Mouse (Mus musculus) spleen, embryonic (tissue): ENCODE data around the gene Lrp11.
"Not testable (repeated sequence)": the region's sequence is repeated elsewhere in the genome, so short reads cannot be mapped to it uniquely, and the experiment has no call there.

Experiments
- CTCF ChIA-PET: fragments of 350-600 bp; sonication (Branson Sonifier 250); formaldehyde crosslinking; loops from one replicate; lab custom pipeline; 2022; lab: Charles Lee

Gene Lrp11

DNA sequence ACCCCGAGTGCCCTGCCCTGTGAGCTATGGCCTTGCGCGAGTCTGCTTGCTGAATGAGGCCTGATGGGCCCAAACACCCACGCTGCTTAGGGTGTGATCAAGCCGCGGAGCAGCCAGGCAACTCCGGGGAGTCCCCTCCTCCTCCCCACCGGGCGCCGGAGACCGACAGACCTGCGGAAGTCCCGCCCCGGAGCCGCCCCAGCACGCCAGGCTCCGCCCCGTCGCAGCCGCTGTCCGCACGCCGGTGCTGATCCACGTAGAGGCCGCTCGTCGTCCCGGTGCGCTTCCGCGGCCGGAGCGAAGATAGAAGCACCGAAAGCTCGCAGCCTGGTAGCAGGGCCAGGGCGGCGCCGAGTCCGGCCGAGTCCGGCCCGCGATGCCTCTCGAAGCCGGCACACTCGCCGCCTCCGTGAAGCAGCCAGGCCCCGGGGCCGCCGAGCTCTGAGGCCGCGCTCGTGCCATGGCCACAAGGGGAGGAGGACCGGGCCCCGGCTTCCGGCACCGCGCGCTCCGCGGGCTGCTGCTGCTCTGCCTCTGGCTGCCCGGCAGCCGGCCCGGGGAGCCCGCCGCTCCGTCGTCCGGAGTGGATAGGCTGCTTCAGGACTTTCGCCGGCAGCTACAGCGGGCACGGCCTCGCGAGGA, at the start of gene Lrp11:
Lrp11 (plus strand) TSS at position 209 of the 642 bp plus-strand sequence.
- CTCF ChIA-PET = interaction anchor here (0.6 to 1.2 kb wide), 3 partner anchors 11 to 107 kb away, joined by 3 read pairs; no protein-coding TSS in a partner anchor

DNA sequence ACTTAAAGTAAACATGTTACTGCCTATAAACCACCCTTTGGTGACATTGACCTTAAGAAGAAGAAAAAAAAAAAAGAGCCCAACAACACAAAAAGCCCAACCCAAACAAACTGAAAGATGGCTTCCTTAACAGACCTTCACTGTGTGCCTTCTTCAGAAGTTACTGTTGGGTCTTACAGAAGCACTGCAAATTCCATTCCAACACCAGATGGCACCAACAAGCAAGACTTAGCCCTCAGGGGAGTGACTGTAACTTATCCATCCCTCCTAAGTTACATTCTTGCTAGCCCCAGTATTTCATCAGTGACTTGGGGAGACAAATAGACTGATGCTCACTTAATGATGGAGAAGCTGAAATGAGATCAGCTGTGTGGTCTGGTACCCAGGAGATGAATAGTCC, 11.6 kb upstream of the Lrp11 start:
- CTCF ChIA-PET = interaction anchor here (1.1 kb wide), 1 partner anchor 11 kb away, joined by 3 read pairs; the partner anchor contains the start of gene Lrp11

DNA sequence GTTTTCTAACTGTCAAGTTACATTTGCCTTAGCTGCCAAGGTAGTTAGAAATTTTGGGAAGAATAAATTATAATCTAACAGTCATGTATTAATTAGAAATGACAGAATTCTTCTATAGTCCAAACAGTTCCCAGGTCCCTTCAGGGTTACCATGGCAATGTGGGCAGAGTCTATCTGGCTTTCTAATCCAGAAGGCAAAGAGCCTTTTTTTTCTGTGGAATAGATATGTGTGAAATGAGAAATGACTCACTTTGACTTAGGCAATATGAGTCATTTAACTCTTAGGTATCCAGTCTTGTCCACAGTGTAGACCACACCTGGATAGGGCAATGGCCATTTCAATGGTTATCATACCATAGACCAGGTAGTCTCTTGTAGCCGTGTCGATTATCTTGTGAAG, 8.2 kb upstream of the Lrp11 start:
- CTCF ChIA-PET = interaction anchor here (0.6 kb wide), 1 partner anchor 62 kb away, joined by 5 read pairs; no protein-coding TSS in a partner anchor

DNA sequence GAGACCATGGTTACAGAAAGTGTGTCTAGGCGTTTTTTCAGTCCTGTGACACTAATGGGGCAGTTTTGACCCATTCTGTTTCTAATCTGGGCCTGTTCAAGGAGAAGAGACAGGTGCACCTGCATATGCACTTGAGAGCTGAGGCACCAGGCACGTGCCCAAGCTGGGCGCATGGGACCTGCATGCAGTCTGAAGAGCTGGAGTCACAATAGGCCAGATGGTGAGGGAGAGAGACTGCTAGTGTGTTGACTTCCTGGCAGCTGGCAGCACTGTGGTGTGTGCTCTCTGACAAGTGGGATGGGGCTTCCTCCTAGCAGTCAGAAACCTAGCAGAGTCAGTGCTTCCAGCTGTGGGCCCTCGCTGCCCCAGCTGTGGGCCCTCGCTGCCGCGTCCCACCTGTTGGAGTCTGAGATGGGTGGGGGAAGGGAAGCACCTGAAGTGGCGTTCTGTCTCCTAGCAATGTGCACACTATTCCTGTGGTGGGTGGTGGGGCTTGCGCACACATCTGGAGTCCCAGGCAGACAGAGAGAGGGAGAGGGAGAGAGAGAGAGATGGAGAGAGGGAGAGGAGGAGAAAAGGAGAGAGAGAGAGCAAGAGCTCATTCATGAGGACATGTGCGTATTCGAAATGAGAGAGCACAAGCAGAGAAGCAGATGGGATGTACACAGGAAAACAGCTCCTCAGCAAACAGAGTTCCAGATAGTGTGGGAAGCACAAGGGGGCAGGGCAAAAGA, 7.3 kb upstream of the Lrp11 start:
- CTCF ChIA-PET = no interaction called here

DNA sequence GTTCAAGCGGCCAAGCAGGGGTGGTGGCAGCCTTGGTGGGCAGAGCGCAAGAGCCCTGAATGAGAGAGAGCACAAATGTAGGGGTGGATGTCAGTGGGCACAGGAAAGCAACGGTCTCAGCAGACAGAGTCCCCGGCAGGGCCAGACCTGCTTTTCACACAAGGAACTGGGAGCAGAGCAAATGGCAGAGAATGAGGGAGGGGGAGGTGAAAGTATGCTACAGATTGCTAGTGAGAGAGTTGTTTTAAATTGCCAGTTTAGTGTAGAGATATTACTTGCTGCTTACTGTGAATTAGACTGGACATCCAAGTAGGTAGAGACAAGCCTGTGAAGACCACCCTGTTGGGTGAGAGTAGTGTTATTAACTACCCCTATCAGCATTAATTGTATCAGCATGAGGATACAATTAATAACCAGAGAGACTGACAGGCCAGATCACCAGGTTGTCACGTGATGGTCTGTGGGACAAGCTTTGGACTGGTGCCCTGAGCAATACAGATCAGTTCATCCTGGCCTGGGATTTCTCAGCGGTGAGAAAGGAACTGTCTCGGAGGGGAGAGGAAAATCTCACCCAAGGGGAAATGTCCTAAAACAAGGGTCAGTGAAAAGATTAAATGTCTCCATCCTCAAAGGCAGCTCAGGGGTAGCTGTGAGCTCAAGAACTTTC, 6.6 kb upstream of the Lrp11 start:
- CTCF ChIA-PET = no interaction called here

DNA sequence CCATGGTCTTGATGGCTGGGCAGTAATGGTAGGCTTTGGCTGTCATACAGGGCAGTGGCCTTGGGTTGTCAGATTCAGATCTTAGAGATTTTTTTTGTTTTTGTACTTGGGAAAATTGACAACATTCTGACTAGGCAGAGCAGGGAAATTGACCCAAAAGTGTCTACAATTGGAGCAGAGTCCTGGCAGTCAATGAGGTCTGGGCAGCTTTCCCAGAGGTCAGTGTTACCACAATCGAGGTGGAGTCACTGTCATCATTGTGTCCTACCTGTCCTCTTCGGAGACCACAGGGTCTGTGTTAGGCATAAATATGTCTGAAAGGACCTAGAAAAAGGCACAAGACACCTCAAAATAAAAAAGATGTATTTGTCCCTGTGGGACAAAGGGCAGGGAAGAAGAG, 2.8 kb upstream of the Lrp11 start:
- CTCF ChIA-PET = no interaction called here

DNA sequence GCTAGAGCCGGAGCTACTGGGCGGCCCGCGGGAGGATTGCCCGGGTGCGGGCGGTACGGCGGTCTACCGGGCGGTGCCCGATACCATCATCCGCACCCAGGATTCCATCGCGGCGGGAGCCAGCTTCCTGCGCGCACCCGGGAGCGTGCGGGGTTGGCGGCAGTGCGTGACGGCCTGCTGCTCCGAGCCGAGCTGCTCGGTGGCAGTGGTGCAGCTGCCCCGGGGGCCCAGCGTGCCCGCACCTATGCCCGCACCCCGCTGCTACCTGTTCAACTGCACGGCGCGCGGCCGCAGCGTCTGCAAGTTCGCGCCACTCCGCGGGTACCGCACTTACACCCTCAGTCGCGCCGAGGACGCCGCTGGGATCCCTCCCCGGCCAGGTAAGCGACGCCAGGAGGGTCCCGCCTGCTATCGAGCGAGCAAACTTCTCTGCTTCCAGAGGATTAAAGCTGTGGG, 662 bp downstream of the Lrp11 start:
- CTCF ChIA-PET = interaction anchor here (0.6 to 1.1 kb wide), 2 partner anchors 11 to 108 kb away, joined by 3 read pairs; no protein-coding TSS in a partner anchor

DNA sequence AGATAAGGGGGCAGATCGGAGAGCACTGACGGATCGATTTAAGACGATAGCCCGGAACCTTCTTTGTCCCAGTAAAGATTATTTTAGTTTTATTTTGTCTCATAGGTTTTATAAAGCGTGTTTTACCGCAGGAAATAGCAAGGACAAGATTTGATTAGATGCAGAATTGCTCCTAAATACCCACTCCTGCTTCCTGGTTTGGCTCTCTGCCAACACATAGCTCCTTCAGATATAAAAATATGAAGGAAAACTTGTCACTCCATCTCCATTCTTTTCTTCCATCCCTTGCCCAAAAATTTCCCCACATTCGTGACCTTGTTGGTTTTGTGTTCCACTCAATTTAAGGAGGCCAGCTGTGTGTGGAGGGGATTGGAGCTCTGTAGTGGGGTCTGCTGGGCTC, 1.2 kb downstream of the Lrp11 start:
- CTCF ChIA-PET = no interaction called here

DNA sequence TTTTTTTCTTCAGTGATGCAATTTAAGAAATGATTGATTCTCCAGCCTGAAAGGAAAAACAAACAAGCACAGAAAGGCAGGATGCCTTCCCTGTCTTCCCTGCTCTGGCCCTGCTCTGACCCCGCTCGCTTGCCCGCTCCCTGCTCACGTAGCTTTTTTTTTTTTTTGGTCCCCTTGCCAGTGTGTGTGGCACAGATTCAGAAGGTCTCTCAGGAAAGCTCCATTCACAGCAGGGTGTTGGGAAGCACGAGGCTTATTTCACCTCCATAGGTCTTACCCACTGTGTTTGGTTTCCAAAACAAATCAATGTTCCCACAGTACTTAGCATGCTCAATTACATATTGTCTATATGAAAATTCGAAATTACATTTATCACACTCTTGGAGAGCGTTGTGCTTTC, 5.2 kb downstream of the Lrp11 start:
- CTCF ChIA-PET = no interaction called here

DNA sequence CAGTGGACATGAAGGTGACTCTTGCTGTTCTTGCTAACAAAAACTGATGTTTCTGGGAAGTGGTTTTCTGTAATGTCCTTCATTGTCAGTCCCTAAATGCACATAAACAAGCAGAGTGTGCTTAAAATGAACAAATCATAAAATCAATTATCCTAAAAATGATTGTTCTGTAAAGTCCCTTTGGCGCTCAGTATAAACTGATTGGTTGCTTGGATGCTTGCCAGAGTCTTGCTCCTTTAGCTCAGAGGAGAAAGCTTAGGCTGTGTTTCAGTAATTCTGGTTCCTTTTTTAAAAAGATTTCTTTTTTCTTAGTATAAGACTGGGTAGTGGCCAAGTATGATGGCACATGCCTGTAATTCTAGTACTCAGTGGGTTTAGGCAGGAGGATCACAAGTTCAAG, 6.7 kb downstream of the Lrp11 start:
- CTCF ChIA-PET = interaction anchor here (0.5 kb wide), 1 partner anchor 12 kb away, joined by 5 read pairs; no protein-coding TSS in a partner anchor

DNA sequence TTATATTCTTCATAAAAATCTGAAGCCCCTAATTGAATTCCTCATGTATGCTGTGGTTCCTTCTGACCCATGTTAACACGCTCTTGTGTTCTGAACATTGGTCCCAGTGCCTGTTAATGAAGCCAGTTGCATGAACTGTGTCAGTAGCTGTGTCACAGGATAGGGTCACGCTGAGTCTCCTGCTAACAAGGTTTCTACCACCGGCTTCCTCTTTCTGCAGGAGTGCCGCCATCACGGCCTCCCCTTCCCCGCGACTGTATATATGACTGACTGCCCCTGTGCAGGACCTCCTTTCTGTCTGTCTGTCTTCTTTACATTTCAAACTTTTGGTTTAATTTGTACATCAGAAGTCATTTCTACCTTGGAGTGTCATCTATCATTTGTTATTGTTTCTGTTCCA, 8.6 kb downstream of the Lrp11 start:
- CTCF ChIA-PET = no interaction called here

DNA sequence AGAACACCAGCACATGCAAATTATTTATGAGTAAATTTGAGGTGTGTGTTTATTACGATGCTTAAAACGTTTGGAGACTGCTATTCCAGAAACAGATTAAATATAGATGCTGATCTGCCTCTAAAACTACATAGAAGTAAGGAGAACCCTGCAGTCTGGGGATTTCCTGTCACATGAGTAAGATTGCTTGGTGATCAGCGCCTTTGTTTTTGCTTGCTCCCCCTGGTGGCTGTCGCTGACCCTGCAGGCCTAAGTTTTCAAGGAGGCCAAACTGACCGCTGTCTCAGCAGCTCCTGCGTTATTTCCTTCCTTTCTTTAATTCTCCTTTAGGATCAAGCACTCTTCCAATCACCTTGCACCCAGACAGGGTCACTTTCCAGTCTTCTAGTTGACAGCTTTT, 11.0 kb downstream of the Lrp11 start:
- CTCF ChIA-PET = interaction anchor here (0.8 kb wide), 1 partner anchor 131 kb away, joined by 3 read pairs; no protein-coding TSS in a partner anchor

DNA sequence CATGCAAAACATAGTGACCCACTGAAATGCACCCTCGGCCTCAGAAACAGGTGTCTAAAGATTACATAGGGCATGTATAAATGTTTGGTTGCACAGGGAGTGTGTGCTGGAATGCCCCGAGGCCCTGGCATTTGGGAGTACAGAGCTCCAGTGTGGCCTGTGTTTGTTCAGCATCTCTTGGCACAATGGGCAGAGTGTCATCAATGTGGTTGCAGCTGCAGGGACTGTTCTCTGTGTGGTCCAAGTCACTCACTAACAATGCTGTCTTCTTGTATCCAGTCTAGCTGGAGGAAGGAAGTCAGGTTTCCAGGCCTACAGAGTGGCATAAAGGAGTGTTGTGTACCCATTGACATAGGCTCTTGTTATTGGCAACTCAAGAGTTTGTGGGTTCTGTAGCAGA, 15.6 kb downstream of the Lrp11 start:
- CTCF ChIA-PET = no interaction called here

DNA sequence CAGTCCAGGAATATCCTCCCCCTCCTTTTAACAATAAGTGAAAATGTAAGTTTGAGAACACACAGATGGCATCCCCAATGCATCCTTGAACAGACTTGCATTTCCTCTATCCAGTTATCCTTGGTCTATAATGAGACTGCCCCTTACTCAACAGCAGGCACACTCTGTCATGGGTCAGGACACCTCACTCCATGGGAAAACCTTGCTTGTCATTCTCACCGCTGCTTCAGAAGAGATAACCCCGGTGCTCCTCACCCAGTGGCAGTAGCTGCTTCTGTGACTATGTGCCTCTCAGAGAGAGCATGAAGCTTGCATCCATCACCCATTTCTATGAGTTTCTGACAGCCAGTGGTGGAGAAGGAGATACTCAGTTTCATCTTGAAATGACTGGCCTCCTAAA, 16.8 kb downstream of the Lrp11 start:
- CTCF ChIA-PET = no interaction called here

DNA sequence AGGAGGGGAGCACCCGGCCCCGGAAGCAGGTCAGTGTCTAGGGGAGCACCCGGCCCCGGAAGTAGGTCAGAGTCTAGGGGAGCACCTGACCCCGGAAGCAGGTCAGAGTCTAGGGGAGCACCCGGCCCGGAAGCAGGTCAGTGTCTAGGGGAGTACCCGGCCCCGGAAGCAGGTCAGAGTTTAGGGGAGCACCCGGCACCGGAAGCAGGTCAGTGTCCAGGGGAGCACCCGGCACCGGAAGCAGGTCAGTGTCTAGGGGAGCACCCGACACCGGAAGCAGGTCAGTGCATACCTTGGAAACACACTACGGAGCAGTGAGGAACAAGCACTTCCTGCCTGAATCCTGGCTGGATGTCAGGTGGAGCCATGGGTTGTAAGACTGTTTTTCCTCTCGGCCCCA, 19.0 kb downstream of the Lrp11 start:
- CTCF ChIA-PET = interaction anchor here (0.6 kb wide), 1 partner anchor 8 kb away, joined by 3 read pairs; no protein-coding TSS in a partner anchor

DNA sequence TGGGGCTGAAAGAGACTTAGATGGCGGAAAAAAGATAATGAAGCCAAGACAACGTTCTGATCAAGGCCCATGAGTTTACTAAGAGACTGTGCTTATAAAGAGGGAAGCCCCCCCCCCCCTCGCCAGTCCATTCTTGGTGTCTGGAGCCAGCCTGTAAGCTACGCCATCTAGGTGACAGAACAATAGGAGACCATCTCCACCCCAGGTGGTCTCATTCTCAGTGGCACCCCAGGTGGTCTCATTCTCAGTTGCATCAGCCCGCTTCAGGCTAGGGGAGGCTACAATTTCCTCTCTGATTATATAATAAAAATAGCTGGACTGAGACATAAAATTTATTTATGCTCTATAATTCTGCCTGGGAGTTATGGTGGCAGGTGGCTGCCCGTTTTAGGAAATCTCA, 22.0 kb downstream of the Lrp11 start:
- CTCF ChIA-PET = no interaction called here

DNA sequence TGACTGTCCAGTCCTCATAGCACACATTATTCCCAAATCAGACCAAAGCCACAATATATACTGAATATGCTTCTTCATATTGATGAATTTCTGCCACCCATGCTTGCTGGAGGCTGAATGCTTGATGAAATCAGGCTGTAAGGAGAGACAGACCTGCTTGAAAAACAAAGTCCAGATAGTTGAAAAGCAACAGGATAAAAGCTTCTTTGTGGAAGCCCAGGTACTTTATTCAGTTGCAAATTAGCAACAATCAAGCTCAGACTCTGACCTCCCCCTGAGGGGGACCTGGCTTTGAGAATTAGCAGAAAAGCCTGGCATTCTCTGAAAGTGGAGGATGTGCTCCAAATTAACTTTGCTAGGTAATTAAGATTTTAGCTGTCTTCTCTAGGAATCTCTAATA, 22.6 kb downstream of the Lrp11 start:
- CTCF ChIA-PET = not testable (repeated sequence)

DNA sequence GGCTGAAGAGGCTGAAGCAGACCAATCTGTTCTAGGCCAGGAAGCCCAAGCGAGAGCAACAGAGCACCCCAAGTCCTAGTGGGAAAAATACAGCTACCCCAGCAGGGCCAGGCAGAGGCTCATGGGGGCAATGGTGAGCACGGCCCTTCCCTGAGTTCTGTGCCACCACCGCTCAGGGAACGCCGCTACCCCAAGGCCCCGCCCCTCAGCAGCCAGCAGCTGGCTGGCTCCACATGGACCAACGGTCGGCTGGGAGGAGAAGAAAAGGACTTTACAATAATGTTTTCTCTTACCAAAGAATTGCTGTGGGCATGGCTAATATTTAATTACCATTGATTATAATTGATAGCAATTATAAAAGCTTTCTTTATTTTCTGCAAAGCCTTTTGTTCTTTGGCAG, 25.2 kb downstream of the Lrp11 start:
- CTCF ChIA-PET = no interaction called here

DNA sequence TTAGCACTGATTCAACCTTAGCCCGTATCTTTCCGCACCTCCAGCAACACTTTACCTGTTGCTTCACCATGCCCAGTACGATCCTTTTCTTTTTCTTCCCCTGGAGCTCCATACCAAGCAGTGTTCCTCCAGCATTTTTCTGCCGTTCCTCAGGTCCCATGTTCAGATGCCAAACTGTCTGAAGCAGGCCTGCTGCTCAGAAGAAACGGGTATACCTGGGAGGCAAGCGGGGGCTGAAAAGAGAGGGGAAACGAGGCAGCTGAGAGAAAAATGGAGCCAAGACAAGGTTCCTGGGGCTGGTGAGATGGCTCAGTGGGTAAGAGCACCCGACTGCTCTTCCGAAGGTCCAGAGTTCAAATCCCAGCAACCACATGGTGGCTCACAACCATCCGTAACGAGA, 27.5 kb downstream of the Lrp11 start:
- CTCF ChIA-PET = interaction anchor here (0.6 kb wide), 1 partner anchor 146 kb away, joined by 11 read pairs; no protein-coding TSS in a partner anchor

DNA sequence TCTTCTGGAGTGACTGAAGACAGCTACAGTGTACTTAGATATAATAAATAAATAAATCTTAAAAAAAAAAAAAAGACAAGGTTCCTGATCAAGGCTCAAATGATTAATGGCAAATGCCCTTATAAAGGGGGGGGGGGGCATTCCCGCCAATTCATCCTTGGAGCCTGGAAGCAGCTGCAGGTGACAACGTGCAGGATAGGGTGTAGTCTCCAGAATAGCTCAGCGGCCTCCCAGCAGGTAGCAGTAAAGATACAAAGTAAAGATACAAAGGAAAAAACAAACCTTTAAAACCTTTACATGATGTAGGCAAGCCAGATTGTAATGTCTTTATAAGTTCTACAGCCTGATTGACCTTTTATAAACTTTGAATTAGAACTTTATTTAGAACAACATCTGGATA, 28.0 kb downstream of the Lrp11 start:
- CTCF ChIA-PET = not testable (repeated sequence)

DNA sequence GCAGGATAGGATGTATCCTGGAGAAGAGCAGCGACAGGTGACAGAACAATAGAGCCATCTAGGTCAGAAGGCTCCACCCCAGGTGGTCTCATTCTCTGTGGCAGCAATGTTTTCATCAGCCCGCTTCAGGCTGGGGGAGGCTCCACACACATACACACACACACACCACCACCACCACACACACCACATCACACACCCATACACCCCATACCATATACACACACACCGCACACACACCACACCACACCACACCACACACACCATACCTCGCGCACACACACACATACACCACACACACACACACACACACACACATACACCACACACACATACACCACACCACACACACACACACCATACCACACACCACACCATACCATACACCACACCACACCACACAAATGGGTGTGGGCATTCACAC, 30.2 kb downstream of the Lrp11 start:
- CTCF ChIA-PET = no interaction called here

DNA sequence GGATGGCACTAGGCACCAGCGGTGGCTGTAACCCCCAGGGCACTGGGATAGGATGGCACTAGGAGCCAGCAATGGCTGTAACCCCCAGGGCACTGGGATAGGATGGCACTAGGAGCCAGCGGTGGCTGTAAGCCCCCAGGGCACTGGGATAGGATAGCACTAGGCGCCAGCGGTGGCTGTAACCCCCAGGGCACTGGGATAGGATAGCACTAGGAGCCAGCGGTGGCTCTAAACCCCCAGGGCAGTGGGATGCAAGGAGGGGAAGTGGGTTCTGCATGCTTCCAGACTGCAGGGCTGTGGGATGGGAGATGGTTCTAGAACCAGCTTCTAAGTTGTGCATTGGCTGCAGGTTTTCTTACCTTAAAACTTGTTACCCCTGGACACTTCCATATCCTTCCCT, 31.1 kb downstream of the Lrp11 start:
- CTCF ChIA-PET = no interaction called here
